ENCODE assay signal across 12 mouse cellular contexts in the genomic region with DNA sequence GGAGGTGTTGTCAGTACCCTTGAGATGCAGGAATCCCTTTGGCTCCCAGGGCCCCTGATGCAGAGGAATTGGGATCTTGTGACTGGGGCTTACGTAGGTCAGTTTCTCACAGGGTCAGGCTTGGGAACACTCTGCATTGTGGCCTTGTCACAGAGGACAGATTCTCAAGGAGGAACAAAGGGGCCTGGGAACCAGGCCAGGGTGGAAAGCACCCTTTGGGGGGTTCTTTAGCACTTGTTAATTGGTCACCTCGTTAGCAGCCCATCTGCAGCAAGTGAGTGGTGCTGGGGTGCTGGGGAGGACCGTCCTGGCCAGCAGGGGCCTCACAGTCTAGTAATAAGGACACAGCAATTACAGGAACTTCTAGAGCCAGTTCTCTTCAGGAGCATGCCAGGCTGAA.
A peak's percentile ranks its signal among the peaks of the same experiment; 100 is the strongest.
DNase-seq lines count a peak whose midpoint lies in the region; ATAC-seq and TF ChIP-seq lines count a peak whose summit lies in the region.
"Had no signal": no experiment of that assay in that cellular context is flagged by ENCODE, and none has a peak within 500 bp of the region (broad histone marks: within the 10 kb centered on the region; RNA-seq: fewer than 3 reads in every experiment).

No protein-coding gene starts in this region.

- no peak for ATAC-seq in midbrain, postnatal 0 days (ENCODE audit: low FRiP score)
- ATAC-seq in midbrain, embryonic 16.5 days = no peak
- ATAC-seq: Patski had no signal

- H3K9me3 ChIP-seq in midbrain, postnatal 0 days (ENCODE audit: low read length) = no peaks in the 10 kb centered on the region
- no peaks in the 10 kb centered on the region for H3K9me3 ChIP-seq in midbrain, embryonic 16.5 days (replicated peaks; ENCODE audit: control insufficient read depth, low read length, poor library complexity, severe bottlenecking)
- H3K9me3 ChIP-seq: limb, embryonic 12.5 days had no signal

- no peaks in the 10 kb centered on the region for H3K4me1 ChIP-seq in midbrain, postnatal 0 days (ENCODE audit: insufficient read depth, low read length)
- no peaks in the 10 kb centered on the region for H3K4me1 ChIP-seq in midbrain, embryonic 16.5 days (ENCODE audit: control insufficient read depth, insufficient read depth, low read length)

- WGBS in midbrain, postnatal 0 days = 32% methylated on average over 3 of the region's 3 CpGs
- WGBS in midbrain, embryonic 16.5 days = 27% methylated on average over 3 of the region's 3 CpGs

- no peak overlapping the region for H3K4me2 ChIP-seq in midbrain, postnatal 0 days (ENCODE audit: low read depth, low read length, poor library complexity, severe bottlenecking)
- no peak overlapping the region for H3K4me2 ChIP-seq in midbrain, embryonic 16.5 days (ENCODE audit: low read length)
- H3K4me2 ChIP-seq: limb, embryonic 12.5 days had no signal

- H3K27ac ChIP-seq in midbrain, postnatal 0 days (ENCODE audit: low read depth, low read length) = no peak overlapping the region
- no peak overlapping the region for H3K27ac ChIP-seq in midbrain, embryonic 16.5 days (ENCODE audit: low read length)
- H3K27ac ChIP-seq: limb, embryonic 12.5 days; macrophage had no signal

- peak; percentile 13 for DNase-seq in adrenal gland, postnatal 10 days
- no peak for DNase-seq in adrenal gland, postnatal 4 days (ENCODE audit: low spot score in 2 of 2)
- peak; percentile 52 for DNase-seq in midbrain, postnatal 0 days (ENCODE audit: low spot score)
- DNase-seq in left cerebral cortex, adult 18-20 months (ENCODE audit: low spot score in 2 of 2) = peak; percentile 16 to 41
- DNase-seq in right cerebral cortex, postnatal 4 days = peak; percentile 27
- no peak for DNase-seq in ovary, adult 18-20 months (ENCODE audit: low spot score)
- DNase-seq in urinary bladder, adult 18-20 months (ENCODE audit: low spot score in 2 of 2) = no peak
- DNase-seq: thymus, postnatal 36 days had no signal

- H3K36me3 ChIP-seq in midbrain, postnatal 0 days (ENCODE audit: insufficient read depth, low read length) = no peaks in the 10 kb centered on the region
- H3K36me3 ChIP-seq in midbrain, embryonic 16.5 days (ENCODE audit: control insufficient read depth, insufficient read depth, low read length) = no peaks in the 10 kb centered on the region
- H3K36me3 ChIP-seq: limb, embryonic 12.5 days had no signal

- no peaks in the 10 kb centered on the region for H3K27me3 ChIP-seq in midbrain, postnatal 0 days (ENCODE audit: insufficient read depth, low read length)
- no peaks in the 10 kb centered on the region for H3K27me3 ChIP-seq in midbrain, embryonic 16.5 days (ENCODE audit: control insufficient read depth, insufficient read depth, low read depth, low read length)

- no peak overlapping the region for H3K4me3 ChIP-seq in midbrain, postnatal 0 days (ENCODE audit: low read depth, low read length)
- no peak overlapping the region for H3K4me3 ChIP-seq in midbrain, embryonic 16.5 days (ENCODE audit: low read depth, low read length)
- H3K4me3 ChIP-seq: limb, embryonic 12.5 days had no signal

- TF ChIP-seq CTCF in midbrain, postnatal 0 days (IDR thresholded peaks at IDR 0.05) = no peak

- no peak overlapping the region for H3K9ac ChIP-seq in midbrain, postnatal 0 days (replicated peaks; ENCODE audit: low read length, poor library complexity, severe bottlenecking)
- H3K9ac ChIP-seq in midbrain, embryonic 16.5 days (ENCODE audit: low read depth, low read length) = no peak overlapping the region
- H3K9ac ChIP-seq: limb, embryonic 12.5 days had no signal

Comparison
In these comparisons a context has a peak if more than half of its experiments do, and no peak if none do; other contexts are left out.
1. DNase-seq: peak in adrenal gland, postnatal 10 days (single experiment), midbrain, postnatal 0 days (single experiment), left cerebral cortex, adult 18-20 months (2 of 2) and right cerebral cortex, postnatal 4 days (single experiment); none in adrenal gland, postnatal 4 days (0 of 2), ovary, adult 18-20 months (single experiment) and urinary bladder, adult 18-20 months (0 of 2).